Comparison of ENCODE assay signal across 9 mouse cellular contexts in genomic region chr6:120294785-120295133, GRCm38 (mm10). TPM values are rescaled to one million over a fixed set of nuclear protein-coding genes. Genes with fewer than 3 reads are reported as not detected.
DNase-seq lines count a peak whose midpoint lies in the region; ATAC-seq lines count a peak whose summit lies in the region.
"Had no signal": no experiment of that assay in that cellular context is flagged by ENCODE, and none has a peak within 500 bp of the region (broad histone marks: within the 10 kb centered on the region; RNA-seq: fewer than 3 reads in every experiment).

No protein-coding gene starts in this region.

- no peaks in the 10 kb centered on the region for H3K36me3 ChIP-seq in heart, embryonic 12.5 days
- H3K36me3 ChIP-seq in forebrain, embryonic 16.5 days (ENCODE audit: control insufficient read depth, insufficient read depth), result no peaks in the 10 kb centered on the region
- H3K36me3 ChIP-seq in lung, embryonic 16.5 days (ENCODE audit: control insufficient read depth, insufficient read depth, low read length), result no peaks in the 10 kb centered on the region
- no peaks in the 10 kb centered on the region for H3K36me3 ChIP-seq in stomach, embryonic 14.5 days (ENCODE audit: control insufficient read depth, insufficient read depth, low read length)

- no peaks in the 10 kb centered on the region for H3K9me3 ChIP-seq in heart, embryonic 12.5 days (replicated peaks)
- H3K9me3 ChIP-seq in forebrain, embryonic 16.5 days (ENCODE audit: control insufficient read depth, low read length), result no peaks in the 10 kb centered on the region
- H3K9me3 ChIP-seq in lung, embryonic 16.5 days (ENCODE audit: control insufficient read depth, low read length), result no peaks in the 10 kb centered on the region
- no peaks in the 10 kb centered on the region for H3K9me3 ChIP-seq in stomach, embryonic 14.5 days (ENCODE audit: control insufficient read depth, low read depth, low read length)

- peak; percentile 57; the same call in 1 of the 2 replicates for ATAC-seq in heart, embryonic 12.5 days (ENCODE audit: insufficient number of reproducible peaks, low FRiP score)
- ATAC-seq in forebrain, embryonic 16.5 days, result peak; percentile 65
- peak; percentile 88 for ATAC-seq in lung, embryonic 16.5 days (ENCODE audit: low read depth)
- peak; percentile 92 for ATAC-seq in stomach, embryonic 14.5 days (ENCODE audit: insufficient number of reproducible peaks, insufficient read depth, low FRiP score, low read depth)

- H3K4me2 ChIP-seq in heart, embryonic 12.5 days, result peak overlapping the region; percentile 98
- peak overlapping the region; percentile 99 for H3K4me2 ChIP-seq in forebrain, embryonic 16.5 days (ENCODE audit: low read length)
- H3K4me2 ChIP-seq in lung, embryonic 16.5 days (ENCODE audit: low read depth, low read length), result peak overlapping the region; percentile 98
- H3K4me2 ChIP-seq in stomach, embryonic 14.5 days (replicated peaks; ENCODE audit: low read depth, low read length), result peak overlapping the region; percentile 99

- peaks cover 4% of the 10 kb centered on the region for H3K4me1 ChIP-seq in heart, embryonic 12.5 days (replicated peaks)
- H3K4me1 ChIP-seq in forebrain, embryonic 16.5 days (replicated peaks; ENCODE audit: control insufficient read depth, insufficient read depth, low read length), result peaks cover 7% of the 10 kb centered on the region
- H3K4me1 ChIP-seq in lung, embryonic 16.5 days (replicated peaks; ENCODE audit: control insufficient read depth, insufficient read depth, low read length), result peaks cover 7% of the 10 kb centered on the region
- H3K4me1 ChIP-seq in stomach, embryonic 14.5 days (ENCODE audit: control insufficient read depth, insufficient read depth, low read length), result no peaks in the 10 kb centered on the region

- H3K27ac ChIP-seq in heart, embryonic 12.5 days (ENCODE audit: poor library complexity, severe bottlenecking), result no peak overlapping the region
- H3K27ac ChIP-seq in forebrain, embryonic 16.5 days (ENCODE audit: low read length), result no peak overlapping the region
- H3K27ac ChIP-seq in lung, embryonic 16.5 days (ENCODE audit: low read length), result no peak overlapping the region
- no peak overlapping the region for H3K27ac ChIP-seq in stomach, embryonic 14.5 days (ENCODE audit: low read length)
- H3K27ac ChIP-seq: macrophage had no signal

- DNase-seq in heart, postnatal 4 days, result no peak
- DNase-seq in ZHBTc4 (ENCODE audit: low read depth, low spot score), result peak; percentile 91
- peak; percentile 87 for DNase-seq in kidney, postnatal 10 days
- DNase-seq in gastrocnemius, adult 8-10 months (ENCODE audit: low spot score in 2 of 2), result no peak

- peak overlapping the region; percentile 63 for H3K4me3 ChIP-seq in heart, embryonic 12.5 days
- H3K4me3 ChIP-seq in forebrain, embryonic 16.5 days (replicated peaks; ENCODE audit: low read length), result peak overlapping the region; percentile 76
- peak overlapping the region; percentile 71 for H3K4me3 ChIP-seq in lung, embryonic 16.5 days (ENCODE audit: low read length)
- peak overlapping the region; percentile 69 for H3K4me3 ChIP-seq in stomach, embryonic 14.5 days (ENCODE audit: low read depth, low read length)

- H3K9ac ChIP-seq in heart, embryonic 12.5 days, result peak overlapping the region; percentile 67
- H3K9ac ChIP-seq in forebrain, embryonic 16.5 days (replicated peaks; ENCODE audit: low read depth, low read length), result peak overlapping the region; percentile 70
- H3K9ac ChIP-seq in lung, embryonic 16.5 days (ENCODE audit: low read length), result peak overlapping the region; percentile 70
- H3K9ac ChIP-seq in stomach, embryonic 14.5 days (replicated peaks; ENCODE audit: low read depth, low read length), result peak overlapping the region; percentile 15; the same call in 1 of the 2 replicates

- peaks cover 40% of the 10 kb centered on the region for H3K27me3 ChIP-seq in heart, embryonic 12.5 days (replicated peaks)
- H3K27me3 ChIP-seq in forebrain, embryonic 16.5 days (replicated peaks; ENCODE audit: control insufficient read depth, insufficient read depth, low read length), result peaks cover 3% of the 10 kb centered on the region; the same call in 1 of the 2 replicates
- peaks cover 25% of the 10 kb centered on the region for H3K27me3 ChIP-seq in lung, embryonic 16.5 days (ENCODE audit: control insufficient read depth, insufficient read depth, low read depth, low read length)
- H3K27me3 ChIP-seq in stomach, embryonic 14.5 days (ENCODE audit: control insufficient read depth, insufficient read depth, low read length), result no peaks in the 10 kb centered on the region

- WGBS in heart, embryonic 12.5 days, result under 1% methylated on average over 16 of the region's 16 CpGs
- WGBS in forebrain, embryonic 16.5 days, result under 1% methylated on average over 16 of the region's 16 CpGs
- under 1% methylated on average over 16 of the region's 16 CpGs for WGBS in lung, embryonic 16.5 days
- WGBS in stomach, embryonic 14.5 days, result 1% methylated on average over 16 of the region's 16 CpGs

RNA-seq across cellular contexts. Expression of gene B4galnt3, which starts 0.4 kb away (rescaled TPM):
- polyA plus RNA-seq in heart, embryonic 12.5 days (2016; fragmentation: Nextera tagmentation; extraction: Ambion mirVana), result 0.53 and 0.59 TPM in 2 replicates
- total RNA-seq in heart, postnatal 4 days (2021), result under 1 TPM; 0.65 to 0.81 TPM
- polyA plus RNA-seq in forebrain, embryonic 16.5 days (2015; fragmentation: Nextera tagmentation; extraction: Ambion mirVana), result 0.17 and 0.24 TPM in 2 replicates
- 0.25 and 0.36 TPM in 2 replicates for polyA plus RNA-seq in lung, embryonic 16.5 days (2015; fragmentation: Nextera tagmentation; extraction: Ambion mirVana)
- polyA plus RNA-seq in stomach, embryonic 14.5 days (2014; fragmentation: Nextera tagmentation; extraction: Ambion mirVana), result 0.09 and 0.22 TPM in 2 replicates
- total RNA-seq in gastrocnemius, adult 8-10 months (2022), result 1 to 10 TPM in 1 of 4 experiments, under 1 TPM in 3; 0.89 to 1.3 (median 0.95) TPM
- polyA plus RNA-seq: macrophage had no signal

RNA-seq across cellular contexts. Expression of gene D330020A13Rik, which starts 0.6 kb away (rescaled TPM):
- 0.18 and 0.27 TPM in 2 replicates for polyA plus RNA-seq in heart, embryonic 12.5 days (2016; fragmentation: Nextera tagmentation; extraction: Ambion mirVana)
- total RNA-seq in heart, postnatal 4 days (2021), result not detected
- not detected in 2 replicates for polyA plus RNA-seq in forebrain, embryonic 16.5 days (2015; fragmentation: Nextera tagmentation; extraction: Ambion mirVana)
- 0.33 TPM in 1 of 2 replicates, not detected in the other for polyA plus RNA-seq in lung, embryonic 16.5 days (2015; fragmentation: Nextera tagmentation; extraction: Ambion mirVana)
- polyA plus RNA-seq in stomach, embryonic 14.5 days (2014; fragmentation: Nextera tagmentation; extraction: Ambion mirVana), result not detected in 2 replicates
- not detected for total RNA-seq in gastrocnemius, adult 8-10 months (2022)
- polyA plus RNA-seq: macrophage had no signal

Comparison
In these comparisons a context has a peak if more than half of its experiments do, and no peak if none do; other contexts are left out.
1. H3K9ac ChIP-seq: peak in every context shown above with its lines; median percentile 70 in forebrain, embryonic 16.5 days; 70 in lung, embryonic 16.5 days; 67 in heart, embryonic 12.5 days; 15 in stomach, embryonic 14.5 days.
2. DNase-seq: peak in ZHBTc4 (single experiment) and kidney, postnatal 10 days (single experiment); none in heart, postnatal 4 days (single experiment) and gastrocnemius, adult 8-10 months (0 of 2).
3. Peak in every context shown above with its lines, with median percentiles within 50 percentile points of each other: ATAC-seq, H3K4me2 ChIP-seq and H3K4me3 ChIP-seq.